Mouse (Mus musculus) fat pad, adult 2 months (tissue): ENCODE results near the gene Rpf2.

Experiments
- DNase-seq: peaks from one replicate; pipeline ENCODE4 v3.0.0-alpha.2; 2011; ENCODE audit warnings: low read depth, low spot score; ENCODE audit errors: extremely low read depth

Rpf2 gene

DNA sequence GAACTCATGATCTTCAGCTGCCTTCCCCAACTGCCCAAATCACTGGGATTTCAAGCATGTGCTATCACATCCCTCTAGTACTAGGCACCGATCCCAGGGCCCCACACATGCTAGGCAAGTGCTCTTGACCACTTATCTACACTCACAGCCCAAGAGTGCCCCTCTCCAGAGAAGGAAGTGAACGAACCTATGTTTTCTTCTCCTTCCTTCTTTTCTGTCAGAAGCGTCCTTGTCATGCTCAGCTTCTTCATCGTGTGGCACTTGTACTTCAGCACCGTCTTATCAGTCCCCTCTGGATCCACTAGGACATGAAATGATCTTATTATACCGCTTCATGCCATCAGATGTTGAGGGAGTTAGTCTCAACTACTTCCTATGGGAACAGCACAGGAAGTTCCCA lies 4.1 kb upstream of the Rpf2 start:
- no peak for DNase-seq

DNA sequence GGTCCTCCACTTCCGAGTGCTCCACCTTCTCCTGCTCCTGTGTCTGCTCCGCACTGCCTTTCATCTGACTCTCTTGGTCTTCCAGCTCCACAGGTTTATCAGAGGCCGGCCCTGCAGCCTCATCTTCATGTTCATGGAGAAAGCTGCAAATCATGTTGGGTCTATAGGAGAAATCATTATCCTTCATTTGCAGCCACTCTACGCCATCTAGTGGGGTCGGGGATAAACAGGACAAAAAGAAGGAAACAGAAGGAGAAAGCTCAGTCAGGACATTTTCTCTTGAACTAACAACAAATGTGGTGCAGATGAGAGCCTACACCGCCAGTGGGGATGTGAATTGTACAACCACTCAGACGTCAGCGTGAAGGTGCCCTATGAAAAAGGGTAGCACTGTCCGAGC lies 2.8 kb upstream of the Rpf2 start:
- DNase-seq: no peak

DNA sequence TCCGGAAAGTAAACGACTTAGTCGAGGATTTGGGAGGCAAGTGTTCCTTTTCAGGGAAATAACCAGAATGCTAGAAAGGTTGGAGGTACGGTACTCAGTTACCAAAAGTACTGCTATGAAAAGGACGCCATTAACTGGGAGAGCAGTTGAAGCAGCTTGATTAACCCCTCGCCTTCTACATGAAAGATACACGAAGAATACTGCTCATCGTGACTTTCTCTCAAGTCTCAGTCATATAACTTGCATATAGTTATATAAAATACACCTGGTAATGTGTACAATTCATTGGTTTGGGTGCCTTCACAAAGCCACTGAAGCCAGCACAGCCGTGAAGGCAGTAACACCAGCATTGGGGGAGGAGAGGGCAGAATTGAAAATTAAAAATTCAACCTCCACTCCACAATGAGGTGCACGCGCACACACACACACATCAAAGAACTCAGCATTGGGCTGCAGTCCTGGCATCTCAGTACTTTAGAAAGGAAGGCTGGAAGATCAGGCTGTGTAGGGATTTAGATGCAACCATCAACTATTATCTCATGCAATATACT lies 405 bp upstream of the Rpf2 start:
- DNase-seq: no peak

DNA sequence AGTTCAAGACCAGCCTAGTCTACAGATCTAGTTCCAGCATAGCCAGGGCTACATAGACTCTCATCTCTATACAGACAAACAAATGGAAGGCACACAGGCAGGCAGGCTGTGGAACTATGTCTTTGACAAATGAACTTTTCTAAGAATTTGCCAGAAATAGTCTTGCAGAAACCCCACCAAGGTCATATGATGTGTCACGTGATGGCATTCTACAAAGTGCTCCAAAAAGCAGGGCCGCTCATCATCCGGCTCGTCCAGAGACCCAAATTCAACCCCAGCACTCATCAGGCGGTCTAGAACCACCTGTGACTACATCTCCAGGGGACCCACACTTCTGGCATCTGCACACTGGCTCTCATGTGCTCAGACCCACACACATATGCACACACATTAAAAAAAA lies 9.0 kb downstream of the Rpf2 start:
- no peak for DNase-seq

DNA sequence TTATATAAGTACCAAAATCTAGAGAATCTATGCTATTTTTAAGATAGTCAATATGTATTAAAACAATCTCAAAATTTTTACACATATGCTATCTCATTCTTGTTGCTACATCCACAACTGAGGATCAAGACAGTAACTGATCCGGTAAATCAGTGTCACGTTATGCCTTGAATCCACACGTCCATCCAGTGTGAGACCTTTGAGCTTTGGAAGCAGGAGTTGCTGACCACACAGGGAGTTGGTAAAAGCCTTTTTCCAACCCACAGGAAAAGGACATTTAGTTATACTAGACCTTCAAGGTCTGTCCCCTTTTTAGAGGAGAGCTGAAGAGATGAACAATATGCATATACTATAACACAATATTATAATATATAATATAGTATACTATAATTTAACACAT lies 13.6 kb downstream of the Rpf2 start:
- no peak for DNase-seq

DNA sequence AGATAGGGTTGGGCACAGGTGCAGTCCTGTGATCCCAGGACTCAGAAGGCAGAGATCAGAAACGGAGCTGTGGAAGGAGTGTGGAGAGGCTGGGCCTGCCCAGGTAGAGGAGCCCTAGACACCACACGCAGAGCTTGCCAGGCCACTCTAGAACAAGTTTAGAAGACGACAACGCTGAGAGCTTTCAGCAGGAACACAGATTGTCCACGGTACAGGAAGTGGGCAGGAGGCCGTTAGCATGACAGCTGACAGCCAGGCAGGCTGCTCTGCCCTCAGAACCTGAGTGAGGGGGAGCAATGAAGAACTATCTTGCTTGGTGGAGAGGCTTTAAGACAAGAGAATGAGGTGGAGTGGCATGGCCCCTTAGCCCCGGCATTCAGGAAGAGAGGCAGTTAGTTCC lies 14.4 kb downstream of the Rpf2 start:
- DNase-seq: no peak

DNA sequence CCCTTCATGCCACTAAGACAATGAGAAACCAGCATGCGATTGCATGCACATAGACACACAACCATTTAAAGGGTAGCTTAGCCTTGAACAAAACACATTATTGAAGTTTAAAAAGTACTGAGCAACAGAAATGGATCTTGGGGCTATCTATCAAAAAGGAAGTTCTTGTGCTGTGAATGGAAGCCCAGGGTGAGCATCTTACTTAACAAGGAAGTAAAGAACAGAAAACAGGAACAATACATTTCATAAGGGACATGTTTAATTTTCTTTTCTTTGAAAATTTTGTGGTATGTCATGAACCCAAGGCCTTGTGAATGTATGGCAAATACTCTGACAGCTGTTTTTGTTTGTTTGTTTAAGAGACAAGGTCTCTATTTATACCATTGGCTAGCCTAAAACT lies 17.1 kb downstream of the Rpf2 start:
- DNase-seq: no peak

DNA sequence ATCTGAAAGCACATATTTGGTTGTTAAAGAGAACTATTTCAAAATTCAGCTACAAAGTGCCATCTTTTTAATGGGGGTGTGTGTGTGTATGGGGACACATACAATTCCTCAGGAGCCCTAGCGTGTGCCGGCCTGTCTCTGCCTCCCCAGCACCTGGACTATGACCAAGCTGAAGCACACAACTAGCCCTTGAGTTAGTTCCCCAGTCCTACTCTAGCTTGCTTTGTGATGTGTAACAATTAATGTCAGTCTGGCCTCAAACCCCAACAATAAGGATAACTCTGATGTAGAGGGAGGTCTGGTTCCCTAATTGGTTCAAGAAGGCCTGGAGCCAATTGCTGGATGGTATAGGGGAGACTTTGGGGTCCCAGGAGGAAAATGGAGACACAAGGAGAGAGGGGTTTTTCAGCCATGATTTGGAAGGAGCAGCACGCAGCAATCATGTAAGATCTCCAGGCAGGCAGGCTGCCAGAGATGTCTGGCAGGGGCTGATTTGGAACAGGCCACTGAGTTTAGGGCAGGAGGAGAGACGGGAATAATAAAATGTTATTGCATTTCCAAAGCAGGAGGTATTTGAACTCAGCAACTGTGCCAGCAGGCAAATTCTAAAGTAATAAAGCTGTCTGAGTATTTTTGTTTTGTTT lies 19.1 kb downstream of the Rpf2 start:
- no peak for DNase-seq

DNA sequence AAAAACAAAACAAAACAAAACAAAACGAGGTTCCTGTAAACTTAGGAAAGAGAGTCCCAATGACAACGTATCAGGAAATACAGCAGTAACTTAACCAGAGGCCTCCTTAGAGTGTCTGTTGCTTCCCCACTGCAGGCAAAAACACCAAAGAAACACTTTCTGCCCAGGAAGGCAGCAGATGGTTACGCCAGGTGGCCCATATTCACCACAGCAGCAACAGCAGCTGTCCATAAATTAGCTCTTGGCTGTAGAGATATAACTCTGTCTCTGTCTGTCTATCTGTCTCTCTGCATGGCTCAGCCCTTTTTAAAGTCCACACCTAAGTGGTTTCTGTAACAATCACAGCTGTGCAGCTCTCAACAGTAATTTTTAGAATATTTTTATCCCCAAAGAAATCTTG lies 28.0 kb downstream of the Rpf2 start:
- no peak for DNase-seq

DNA sequence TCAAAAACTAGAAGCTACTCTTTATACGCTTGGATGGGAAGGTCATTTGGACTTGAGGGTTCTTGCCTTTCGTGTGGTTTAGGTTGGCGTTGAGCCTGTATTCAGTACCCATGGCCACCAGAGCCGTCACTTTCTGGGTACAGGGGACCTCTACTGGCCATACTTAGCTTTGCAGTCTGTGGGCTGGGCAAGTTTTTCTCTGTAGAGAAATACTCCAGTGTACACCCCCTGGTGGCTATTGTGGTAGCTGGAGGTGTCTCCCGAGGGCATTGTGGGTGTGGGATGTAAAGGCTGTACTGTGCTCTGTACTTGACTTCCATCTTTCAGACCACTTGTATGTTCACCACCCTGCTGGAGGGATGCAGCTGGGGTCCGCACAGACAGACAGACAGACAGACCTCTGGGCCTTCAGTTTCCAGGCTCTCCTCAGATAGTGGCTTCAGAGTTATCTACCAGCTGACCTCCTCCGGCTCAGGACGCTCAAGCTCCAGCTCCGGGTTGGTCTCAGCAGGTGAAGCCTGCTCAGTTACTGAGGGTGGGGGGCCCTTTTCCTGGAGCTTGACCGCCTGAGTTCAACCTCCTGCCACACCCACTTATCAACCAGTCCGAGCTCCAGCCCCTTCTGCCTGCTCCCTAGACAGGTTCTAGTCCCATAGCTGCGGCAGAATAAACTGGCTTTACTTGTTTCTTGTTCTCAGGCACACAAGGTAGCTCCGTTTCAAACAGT lies 34.2 kb downstream of the Rpf2 start:
- DNase-seq: no peak

DNA sequence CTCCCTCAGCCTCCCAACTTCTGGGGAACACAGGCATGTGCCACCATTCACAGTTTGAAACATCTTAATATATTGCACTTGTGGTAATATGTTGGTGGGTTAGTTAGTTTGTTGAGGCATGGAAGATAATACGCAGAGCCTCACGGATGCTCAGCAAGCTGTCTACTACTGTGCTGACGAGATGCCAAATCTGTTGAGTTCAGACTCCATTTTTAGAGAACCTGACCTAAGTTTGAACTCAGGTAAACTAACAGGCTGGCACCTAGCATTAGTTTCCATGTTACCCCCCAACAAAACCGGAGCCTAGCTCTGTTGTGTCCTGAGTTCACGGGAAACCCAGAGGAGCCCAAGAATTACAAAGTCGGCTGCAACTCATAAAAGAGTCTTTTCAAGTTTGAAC lies 51.8 kb downstream of the Rpf2 start:
- DNase-seq: no peak

DNA sequence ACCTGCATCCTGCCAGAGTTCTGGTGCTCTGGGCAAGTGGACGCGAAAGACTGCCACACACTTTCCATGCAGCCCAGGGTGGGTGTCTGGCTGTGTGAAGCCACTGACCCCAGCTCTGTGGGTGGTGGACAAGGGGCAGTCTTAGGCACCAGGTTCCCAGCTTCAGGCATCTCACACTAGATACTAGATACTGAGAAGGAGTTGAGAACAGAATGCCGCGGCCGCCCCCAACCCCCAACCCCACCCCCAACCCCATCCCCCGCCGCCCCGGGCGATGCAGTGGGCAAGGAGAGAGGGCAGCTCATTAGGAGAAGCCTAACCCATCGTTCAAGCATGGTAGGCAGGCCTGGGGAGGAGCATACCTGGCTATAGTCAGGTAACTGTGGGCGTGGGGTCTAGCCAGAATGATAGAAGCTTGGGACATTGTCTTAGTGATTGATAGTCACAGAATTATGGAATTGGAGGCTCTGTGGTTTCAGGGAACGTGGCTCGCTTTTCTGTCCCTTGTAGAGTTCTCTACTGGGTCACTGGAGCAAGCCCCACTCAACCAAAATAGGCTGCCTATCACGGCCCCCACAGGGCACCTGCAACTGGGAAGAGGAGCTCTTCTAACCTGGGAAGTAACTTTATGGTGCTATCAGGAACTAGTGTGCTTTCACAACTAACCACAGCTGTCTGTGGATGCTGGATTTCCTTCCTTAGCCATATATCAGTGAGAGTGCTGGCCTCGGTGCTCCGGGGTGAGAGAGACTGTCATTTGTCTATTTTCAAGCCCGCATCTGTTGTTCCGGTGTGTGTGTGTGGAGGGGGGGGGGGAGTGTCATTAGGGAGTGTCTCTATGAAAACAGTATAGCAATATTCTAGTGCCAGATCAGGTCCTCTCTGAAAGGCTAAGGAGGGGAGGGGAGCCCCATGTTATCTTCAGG lies 54.6 kb downstream of the Rpf2 start:
- no peak for DNase-seq

DNA sequence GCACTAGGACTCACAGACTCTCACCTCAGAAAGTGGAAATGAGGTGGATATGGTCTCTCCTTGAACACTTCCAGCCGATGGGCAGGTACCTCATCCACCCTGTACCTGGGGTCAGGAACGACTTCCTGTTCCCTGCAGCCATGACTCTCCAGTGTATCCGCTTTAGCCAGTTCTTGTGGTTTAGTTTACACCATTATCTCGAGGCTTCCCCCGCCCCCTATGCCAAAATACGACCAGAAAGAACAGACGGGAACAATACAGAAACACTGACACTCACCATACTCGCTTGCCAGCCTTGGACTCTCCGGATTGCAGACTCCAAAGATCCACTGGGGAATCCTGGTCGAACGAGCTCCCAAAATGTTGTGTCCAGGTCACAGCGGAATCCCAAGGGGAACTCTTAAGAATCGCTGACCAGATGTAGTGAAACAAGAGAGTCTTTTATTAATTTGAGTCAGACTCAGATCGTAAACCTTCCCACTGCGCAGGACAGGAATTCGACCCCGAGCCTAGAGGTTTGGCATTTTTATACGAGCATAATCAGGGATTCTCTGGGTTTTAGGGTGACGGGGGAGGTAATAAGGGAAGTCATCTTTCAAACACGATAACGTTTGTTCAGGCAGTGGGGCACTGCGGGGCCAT lies 55.4 kb downstream of the Rpf2 start:
- no peak for DNase-seq

DNA sequence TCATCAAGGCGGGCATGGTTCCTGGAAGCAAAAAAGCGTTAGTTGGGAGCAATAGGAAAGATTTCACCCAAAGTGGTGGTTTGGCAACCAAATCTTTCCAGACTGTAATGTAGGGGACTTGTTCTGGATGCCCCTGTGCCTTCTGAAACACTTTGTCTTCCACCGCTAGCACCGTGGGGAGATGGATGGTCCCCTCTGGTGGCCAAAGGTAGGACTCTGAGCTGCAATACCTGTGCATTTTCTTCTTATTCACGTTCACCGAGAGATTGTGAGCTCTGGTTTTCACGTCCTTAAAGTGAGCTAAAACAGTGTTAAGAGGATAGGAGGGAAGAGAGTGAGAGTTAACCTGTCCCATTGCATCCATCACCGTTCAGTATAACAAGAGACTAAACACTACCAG lies 56.0 kb downstream of the Rpf2 start:
- DNase-seq: no peak

DNA sequence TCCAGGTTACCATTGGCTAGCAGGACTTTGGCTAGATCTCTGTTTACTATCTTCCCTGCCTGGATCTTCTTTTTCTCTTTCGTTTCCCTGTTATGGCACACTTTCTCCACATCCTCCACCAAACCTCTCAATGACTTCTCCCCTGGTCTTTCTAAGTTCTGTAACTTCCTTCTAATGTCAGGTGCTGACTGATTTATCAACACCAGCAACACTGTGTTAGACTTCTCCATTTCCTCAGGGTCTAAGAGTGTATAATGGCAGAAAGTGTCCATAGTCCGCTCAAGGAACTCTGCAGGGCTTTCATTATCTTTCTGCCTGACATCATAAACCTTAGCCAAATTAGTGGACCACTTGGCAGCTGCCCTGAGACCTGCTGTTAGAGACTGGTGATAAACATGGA lies 57.1 kb downstream of the Rpf2 start:
- no peak for DNase-seq

DNA sequence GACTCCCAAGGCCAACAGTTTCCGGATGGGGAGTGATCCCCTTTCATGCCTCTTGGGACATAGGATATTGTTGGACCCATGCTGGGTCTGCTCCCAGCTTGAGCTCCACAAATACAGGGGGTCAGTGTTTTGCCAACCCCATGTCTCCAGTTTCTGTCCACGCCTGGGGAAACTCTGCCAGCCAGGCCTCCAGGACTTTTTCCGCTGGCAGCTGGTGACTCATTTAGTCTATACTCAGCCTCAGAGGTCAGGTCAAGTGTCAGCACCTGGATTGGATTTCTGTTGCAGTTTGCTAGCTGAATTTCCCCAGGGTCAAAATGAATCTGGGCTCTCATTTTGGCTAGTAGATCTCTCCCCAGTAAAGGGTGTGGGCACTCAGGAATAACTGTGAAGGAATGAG lies 58.0 kb downstream of the Rpf2 start:
- DNase-seq: no peak

DNA sequence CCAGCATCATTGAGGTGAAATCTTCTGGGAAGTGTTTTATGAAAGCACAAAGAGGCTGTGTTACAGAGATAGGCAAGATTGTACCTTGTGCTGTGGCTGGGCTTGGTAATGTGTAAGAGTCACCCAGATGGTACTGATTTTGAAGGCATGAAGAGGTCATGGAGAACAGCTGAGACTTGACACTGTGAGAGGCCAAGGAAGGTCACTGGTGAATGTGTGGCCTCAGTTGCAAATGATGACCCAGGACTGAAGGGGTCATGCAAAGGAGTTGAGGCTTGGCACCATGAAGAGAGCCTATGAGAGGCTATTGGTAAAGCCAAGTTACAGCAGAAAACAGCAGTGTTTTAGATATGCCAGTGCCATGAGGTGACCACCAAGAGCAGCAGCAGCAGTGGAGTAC lies 60.9 kb downstream of the Rpf2 start:
- DNase-seq: no peak

DNA sequence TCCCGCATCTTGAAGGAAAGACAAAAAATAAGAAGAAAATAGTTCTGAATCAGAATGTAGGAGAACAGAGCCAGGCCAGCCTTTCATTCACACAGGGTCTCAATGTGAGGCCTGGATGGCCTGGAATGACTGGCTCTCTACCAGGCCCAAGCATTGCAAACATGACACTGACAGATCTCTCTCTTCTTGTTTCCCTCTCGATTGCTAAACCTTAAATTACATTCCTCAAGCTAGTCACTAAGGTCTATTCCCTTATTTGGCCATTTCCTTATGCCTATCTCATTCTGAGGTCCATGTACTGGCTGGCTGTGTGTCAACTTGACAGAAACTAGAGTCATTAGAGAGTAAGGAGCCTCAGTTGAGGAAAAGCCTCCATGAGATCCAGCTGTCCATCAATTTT lies 66.8 kb downstream of the Rpf2 start:
- no peak for DNase-seq

DNA sequence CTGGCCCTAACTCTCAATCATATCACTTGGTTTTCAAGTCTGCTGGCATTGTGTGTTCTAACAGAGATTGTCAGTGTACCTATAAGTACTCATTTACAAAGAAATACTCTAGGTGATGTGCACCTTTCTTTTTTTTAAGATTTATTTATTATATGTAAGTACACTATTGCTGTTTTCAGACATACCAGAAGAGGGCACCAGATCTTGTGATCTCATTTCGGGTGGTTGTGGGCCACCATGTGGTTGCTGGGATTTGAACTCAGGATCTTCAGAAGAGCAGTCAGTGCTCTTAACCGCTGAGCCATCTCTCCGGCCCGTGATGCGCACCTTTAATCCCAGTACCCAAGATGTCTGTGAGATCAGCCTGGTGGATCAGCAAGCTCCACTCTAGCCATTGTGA lies 67.7 kb downstream of the Rpf2 start:
- DNase-seq: no peak

DNA sequence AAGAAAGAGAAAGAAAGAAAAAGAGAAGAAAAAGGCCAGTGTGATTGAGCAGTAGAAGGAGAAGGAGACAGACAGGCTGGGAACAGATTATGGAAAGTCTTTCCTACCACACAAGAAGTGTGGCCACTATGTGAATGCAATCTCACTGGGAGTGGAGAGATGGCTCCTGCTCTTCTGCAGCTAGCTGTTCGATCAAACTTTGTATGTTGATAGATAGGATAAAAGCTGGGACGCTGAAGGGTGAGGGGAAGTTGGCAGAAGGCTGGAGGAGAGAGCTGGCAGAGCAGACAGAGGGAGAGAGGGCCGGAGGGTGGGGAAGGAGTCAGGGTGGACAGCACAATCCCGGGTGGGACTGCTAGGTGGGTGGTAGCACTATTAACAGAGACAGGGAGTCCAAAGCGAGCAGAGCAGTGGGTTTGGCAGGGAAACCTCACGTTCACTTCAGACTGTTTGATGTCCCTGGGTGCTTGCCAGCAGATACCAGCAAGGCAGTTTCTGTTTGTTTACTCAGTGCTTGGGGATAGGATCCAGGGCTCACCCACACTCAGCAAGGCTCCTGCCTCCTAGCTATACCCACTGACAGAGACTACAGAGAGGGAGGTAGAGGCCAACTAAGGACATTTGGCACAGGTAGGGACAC lies 69.4 kb downstream of the Rpf2 start:
- peak; percentile 37 for DNase-seq
